Mouse (Mus musculus): Measurements from ENCODE around the gene Egflam. TPM values are rescaled to one million over a fixed set of nuclear protein-coding genes. Genes with fewer than 3 reads are reported as not detected.
A peak's percentile ranks its signal among the peaks of the same experiment; 100 is the strongest.

Gene Egflam
- total and polyA plus RNA-seq, 3 experiments: not detected

DNA sequence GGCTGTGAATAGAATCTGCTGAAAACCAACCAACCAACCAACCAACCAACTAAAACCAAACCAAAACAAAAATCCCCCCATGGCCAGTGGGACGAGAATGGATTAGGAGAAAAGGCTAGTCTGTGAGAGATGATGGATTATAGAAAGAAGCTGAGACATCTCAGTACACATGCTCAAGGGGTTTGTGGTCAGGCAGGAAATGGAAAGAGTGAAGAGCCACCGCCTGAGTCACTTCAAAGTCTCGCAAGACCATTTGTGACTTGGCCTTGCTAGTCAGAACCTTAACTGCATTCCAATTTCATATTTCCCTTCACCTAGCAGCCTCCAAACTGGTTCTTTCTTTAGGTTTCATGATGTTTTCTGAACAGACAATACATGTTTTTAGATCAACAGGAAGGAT lies 141.6 kb downstream of the Egflam start:
- Histone ChIP-seq H3K9ac (ENCODE audit: insufficient read depth, low read depth) (no peak overlapping the region), H3K4me3 (replicated peaks in 1 of 3; ENCODE audit: low read depth in 2 of 3, low read length in 2 of 3, poor library complexity in 1 of 3) (no peak overlapping the region), H3K36me3 (replicated peaks in 1 of 2; ENCODE audit: control insufficient read depth in 1 of 2, insufficient read depth in 1 of 2, low read length in 1 of 2) (no peaks in the 10 kb centered on the region), H3K27ac (ENCODE audit: insufficient read depth, low read depth) (no peak overlapping the region), H3K4me1 (ENCODE audit: control insufficient read depth in 1 of 2, insufficient read depth in 2 of 2) (peaks cover 2 to 3% of the 10 kb centered on the region in 2 experiments; a peak in 1 of 4 replicates), H3K4me2 (ENCODE audit: insufficient read depth, low read depth, poor library complexity, severe bottlenecking) (no peak overlapping the region), H3K79me2 (replicated peaks; ENCODE audit: control insufficient read depth, extremely low read depth, insufficient read depth, poor library complexity, severe bottlenecking) (no peaks in the 10 kb centered on the region), H3K9me3 (replicated peaks; ENCODE audit: low read length) (no peaks in the 10 kb centered on the region), H3K27me3 (replicated peaks) (peaks cover 84% of the 10 kb centered on the region)
- peak; percentile 40 for DNase-seq (ENCODE audit: extremely low read depth)
- in situ Hi-C loops (cut with MboI; ENCODE audit: low pct_ligation_motif_present, low pct_unique_long_range_greater_than_20kb, low sequenced_read_pairs): no loop called here
- dilution Hi-C loops (cut with MboI; ENCODE audit: extremely low pct_ligation_motif_present, extremely low pct_unique_long_range_greater_than_20kb, low sequenced_read_pairs): no loop called here
- TF ChIP-seq IRF4 (IDR thresholded peaks at IDR 0.05; ENCODE audit: low read depth, low read length) (0 out of 2 replicates have a peak, but pooled peaks have one; percentile 12), POLR2A (IDR thresholded peaks at IDR 0.05; ENCODE audit: low read depth, low read length) (no peak), BHLHE40 (IDR thresholded peaks at IDR 0.05; ENCODE audit: low read depth, low read length) (0 out of 2 replicates have a peak, but pooled peaks have one; percentile 14), EP300 (IDR thresholded peaks at IDR 0.05; ENCODE audit: low read length) (peak; percentile 60)

DNA sequence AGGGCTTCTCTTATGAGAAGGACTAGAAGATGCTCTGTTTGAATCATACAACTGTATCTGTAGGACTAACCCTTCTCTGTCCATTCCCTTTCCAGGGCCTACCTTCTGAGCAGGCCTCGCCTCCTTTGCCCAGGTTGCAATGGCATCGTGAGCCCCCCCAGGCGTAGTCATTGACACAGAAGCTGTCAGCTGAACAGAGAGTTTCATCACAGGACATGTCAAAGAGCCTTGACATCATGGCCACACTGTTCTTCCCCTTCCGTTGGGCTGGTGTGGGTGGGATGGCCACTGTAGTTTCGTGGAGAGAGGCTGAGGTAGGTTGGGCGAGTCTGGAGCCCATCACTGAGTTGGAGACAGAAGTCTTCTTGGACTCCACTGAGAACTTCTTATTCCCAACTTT lies 144.9 kb downstream of the Egflam start:
- Histone ChIP-seq H3K36me3 (replicated peaks in 1 of 2; ENCODE audit: control insufficient read depth in 1 of 2, insufficient read depth in 1 of 2, low read length in 1 of 2) (no peaks in the 10 kb centered on the region), H3K27ac (ENCODE audit: insufficient read depth, low read depth) (no peak overlapping the region), H3K4me2 (ENCODE audit: insufficient read depth, low read depth, poor library complexity, severe bottlenecking) (no peak overlapping the region), H3K27me3 (replicated peaks) (peaks cover 85% of the 10 kb centered on the region), H3K4me1 (ENCODE audit: control insufficient read depth in 1 of 2, insufficient read depth in 2 of 2) (peaks cover 2 to 3% of the 10 kb centered on the region in 2 experiments; a peak in 1 of 4 replicates), H3K9me3 (replicated peaks; ENCODE audit: low read length) (peaks cover 25% of the 10 kb centered on the region), H3K9ac (ENCODE audit: insufficient read depth, low read depth) (no peak overlapping the region), H3K4me3 (replicated peaks in 1 of 3; ENCODE audit: low read depth in 2 of 3, low read length in 2 of 3, poor library complexity in 1 of 3) (no peak overlapping the region), H3K79me2 (replicated peaks; ENCODE audit: control insufficient read depth, extremely low read depth, insufficient read depth, poor library complexity, severe bottlenecking) (no peaks in the 10 kb centered on the region)
- DNase-seq (ENCODE audit: extremely low read depth): no peak
- in situ Hi-C loops (cut with MboI; ENCODE audit: low pct_ligation_motif_present, low pct_unique_long_range_greater_than_20kb, low sequenced_read_pairs) (no loop called here), dilution Hi-C loops (cut with MboI; ENCODE audit: extremely low pct_ligation_motif_present, extremely low pct_unique_long_range_greater_than_20kb, low sequenced_read_pairs) (no loop called here)
- TF ChIP-seq MXI1 (IDR thresholded peaks at IDR 0.05; ENCODE audit: low read depth, low read length) (no peak), POLR2AphosphoS2 (IDR thresholded peaks at IDR 0.05; ENCODE audit: low read depth, low read length) (no peak), KAT2A (IDR thresholded peaks at IDR 0.05; ENCODE audit: insufficient replicate concordance, low read length) (no peak), PAX5 (IDR thresholded peaks at IDR 0.05; ENCODE audit: low read length) (no peak), E2F4 (IDR thresholded peaks at IDR 0.05; ENCODE audit: insufficient replicate concordance, low read depth, low read length) (no peak), SMC3 (IDR thresholded peaks at IDR 0.05; ENCODE audit: low read depth, low read length) (no peak), EP300 (IDR thresholded peaks at IDR 0.05; ENCODE audit: low read length) (no peak), TCF12 (IDR thresholded peaks at IDR 0.05; ENCODE audit: low read depth, low read length) (no peak), NELFE (IDR thresholded peaks at IDR 0.05; ENCODE audit: low read depth, low read length) (no peak), CHD2 (IDR thresholded peaks at IDR 0.05; ENCODE audit: low read length) (no peak)

DNA sequence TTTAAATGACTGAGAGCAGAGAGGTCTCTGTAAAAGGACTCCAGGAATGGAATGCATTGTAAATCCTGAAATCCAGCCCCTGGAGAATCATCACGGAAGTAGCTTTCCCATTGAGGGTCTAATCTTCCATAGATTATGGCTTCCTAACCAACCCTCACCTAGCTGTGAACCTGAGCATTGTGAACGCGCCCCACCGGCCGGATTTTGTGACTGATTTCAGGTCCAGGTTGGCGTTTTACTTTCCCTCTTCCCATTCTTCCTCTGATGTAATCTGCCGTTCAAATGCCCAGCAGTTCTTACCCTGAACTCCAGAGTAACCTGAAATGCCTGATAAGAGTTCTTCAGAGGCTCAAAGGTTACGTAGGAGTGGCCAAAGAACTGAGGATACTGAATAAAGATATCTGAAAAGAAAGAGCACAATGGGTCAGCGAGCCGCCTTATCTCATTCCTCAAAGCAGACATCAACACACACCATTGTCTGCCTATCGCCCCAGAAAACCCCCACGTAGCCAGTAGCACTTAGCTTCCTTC lies 146.0 kb downstream of the Egflam start:
- in situ Hi-C loops (cut with MboI; ENCODE audit: low pct_ligation_motif_present, low pct_unique_long_range_greater_than_20kb, low sequenced_read_pairs) (no loop called here), dilution Hi-C loops (cut with MboI; ENCODE audit: extremely low pct_ligation_motif_present, extremely low pct_unique_long_range_greater_than_20kb, low sequenced_read_pairs) (no loop called here)
- no peaks in the 10 kb centered on the region for H3K36me3 ChIP-seq (replicated peaks in 1 of 2; ENCODE audit: control insufficient read depth in 1 of 2, insufficient read depth in 1 of 2, low read length in 1 of 2)

More for the DNA sequence above, 146.0 kb downstream of the Egflam start:
- Histone ChIP-seq H3K27ac (ENCODE audit: insufficient read depth, low read depth) (no peak overlapping the region), H3K79me2 (replicated peaks; ENCODE audit: control insufficient read depth, extremely low read depth, insufficient read depth, poor library complexity, severe bottlenecking) (no peaks in the 10 kb centered on the region), H3K9me3 (replicated peaks; ENCODE audit: low read length) (peaks cover 30% of the 10 kb centered on the region), H3K4me2 (ENCODE audit: insufficient read depth, low read depth, poor library complexity, severe bottlenecking) (no peak overlapping the region), H3K27me3 (replicated peaks) (peaks cover 87% of the 10 kb centered on the region), H3K4me3 (replicated peaks in 1 of 3; ENCODE audit: low read depth in 2 of 3, low read length in 2 of 3, poor library complexity in 1 of 3) (no peak overlapping the region), H3K9ac (ENCODE audit: insufficient read depth, low read depth) (no peak overlapping the region), H3K4me1 (ENCODE audit: control insufficient read depth in 1 of 2, insufficient read depth in 2 of 2) (peaks cover 2 to 3% of the 10 kb centered on the region in 2 experiments; a peak in 1 of 4 replicates)
- no peak for TF ChIP-seq MXI1 (IDR thresholded peaks at IDR 0.05; ENCODE audit: low read depth, low read length)
- no peak for TF ChIP-seq HCFC1 (IDR thresholded peaks at IDR 0.05; ENCODE audit: low read depth, low read length)
- no peak for TF ChIP-seq ETS1 (conservative IDR thresholded peaks at IDR 0.05; ENCODE audit: low read depth, low read length)
- TF ChIP-seq PAX5 (IDR thresholded peaks at IDR 0.05; ENCODE audit: low read length): no peak
- TF ChIP-seq SMC3 (IDR thresholded peaks at IDR 0.05; ENCODE audit: low read depth, low read length): no peak
- TF ChIP-seq E2F4 (IDR thresholded peaks at IDR 0.05; ENCODE audit: insufficient replicate concordance, low read depth, low read length): no peak
- no peak for TF ChIP-seq MYC (IDR thresholded peaks at IDR 0.05; ENCODE audit: low read depth, low read length)
- DNase-seq (ENCODE audit: extremely low read depth): no peak
